Mouse (Mus musculus): Measurements from ENCODE around the gene Ugt1a8. TPM values are rescaled to one million over a fixed set of nuclear protein-coding genes. Genes with fewer than 3 reads are reported as not detected.

Gene Ugt1a8
- total RNA-seq, 2 experiments from 2014 or later, result not detected

- intact Hi-C loops (cut with DNase I), result no loop called here
- DNase-seq, result no peak
These were observed 168.6 kb downstream of the Ugt1a8 start for GRCm38 (mm10) chr1:88255989-88256754.

GRCm38 (mm10) chr1:88256886-88257663 lies 169.5 kb downstream of the Ugt1a8 start:
- intact Hi-C loops (cut with DNase I), result no loop called here

GRCm38 (mm10) chr1:88257681-88258080 lies 170.1 kb downstream of the Ugt1a8 start:
- DNase-seq, result no peak
- intact Hi-C loops (cut with DNase I), result no loop called here

More at GRCm38 (mm10) chr1:88256886-88257663, 169.5 kb downstream of the Ugt1a8 start:
- no peak for DNase-seq

DNA sequence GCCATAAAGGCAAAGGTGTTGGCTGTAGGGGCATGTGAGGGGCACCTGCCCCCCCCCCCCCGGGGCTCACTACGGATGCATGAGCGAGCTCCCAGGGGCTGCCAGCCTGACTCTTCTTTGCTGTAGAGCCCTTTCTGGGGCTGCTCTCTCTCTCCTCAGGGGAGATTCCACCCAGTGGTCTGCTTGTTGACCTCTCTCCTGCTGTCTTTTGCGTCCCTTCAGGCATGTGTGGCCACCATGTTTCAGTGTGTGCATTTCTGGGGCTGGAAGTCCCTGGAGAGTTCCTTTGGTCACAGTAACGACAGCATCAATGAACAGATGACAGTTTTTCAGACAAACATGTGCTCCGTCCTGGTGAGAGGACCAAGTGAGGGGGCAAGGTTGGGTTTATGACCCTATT lies 170.7 kb downstream of the Ugt1a8 start:
- no peak for DNase-seq
- intact Hi-C loops (cut with DNase I), result no loop called here

DNA sequence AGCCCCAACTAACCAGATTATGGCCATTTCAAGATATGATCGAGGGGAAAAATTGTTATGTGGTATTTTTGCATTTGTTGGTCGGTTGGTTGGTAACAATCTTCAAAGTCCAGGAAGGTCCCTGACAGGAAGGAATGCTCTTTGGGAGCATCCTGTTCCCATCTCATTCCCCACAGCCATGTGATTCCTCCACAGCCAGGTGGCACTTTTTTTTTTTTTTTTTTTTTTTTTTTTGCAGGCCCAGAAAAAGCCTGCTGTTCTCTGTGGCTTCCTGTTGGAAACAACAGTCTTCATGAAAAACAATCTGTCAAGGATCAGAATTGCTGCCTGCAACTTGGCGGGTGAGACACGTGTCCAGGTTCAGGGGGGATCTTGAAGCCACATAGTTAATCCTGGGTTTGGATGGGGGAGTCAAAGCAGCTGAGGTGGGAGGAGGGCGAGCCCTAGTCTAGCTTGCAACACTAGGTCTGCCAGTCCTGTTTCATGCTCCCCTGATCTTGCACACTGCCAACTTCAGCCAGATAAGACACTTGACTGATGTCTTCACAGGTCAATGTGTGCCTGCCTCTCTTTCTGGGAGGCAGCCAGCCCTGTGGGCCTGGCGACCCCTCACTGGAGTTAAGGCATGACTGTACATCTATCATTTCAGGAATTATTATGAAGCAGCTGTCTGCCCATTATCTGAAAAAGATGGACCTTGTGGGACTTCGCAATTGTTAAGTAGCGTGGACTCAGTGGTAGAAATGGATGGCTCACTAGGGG lies 171.4 kb downstream of the Ugt1a8 start:
- DNase-seq, result peak; percentile 59 to 70
- intact Hi-C loops (cut with DNase I), result no loop called here

DNA sequence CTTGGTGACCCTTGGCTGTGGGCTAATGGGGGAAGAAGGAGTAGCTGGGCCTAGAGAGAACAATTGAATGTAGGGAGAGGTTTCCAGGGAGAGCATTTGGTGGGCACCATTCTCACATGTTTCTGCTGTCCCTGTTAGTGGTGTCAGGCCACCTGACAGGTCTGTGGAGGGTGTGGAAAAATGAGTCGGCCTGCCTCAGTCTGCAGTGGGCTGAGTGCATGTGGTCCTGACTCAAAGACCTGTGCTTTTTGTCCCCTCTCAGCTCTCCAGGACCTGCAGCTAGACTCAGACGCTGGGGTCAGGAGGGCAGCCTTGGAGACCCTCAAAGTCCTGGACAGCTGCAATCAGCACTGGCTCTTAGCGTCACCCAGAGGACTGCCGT lies 172.0 kb downstream of the Ugt1a8 start:
- intact Hi-C loops (cut with DNase I), result no loop called here
- DNase-seq, result no peak

GRCm38 (mm10) chr1:88260114-88260513 lies 172.5 kb downstream of the Ugt1a8 start:
- intact Hi-C loops (cut with DNase I), result no loop called here
- DNase-seq, result peak; percentile 52 to 55

DNA sequence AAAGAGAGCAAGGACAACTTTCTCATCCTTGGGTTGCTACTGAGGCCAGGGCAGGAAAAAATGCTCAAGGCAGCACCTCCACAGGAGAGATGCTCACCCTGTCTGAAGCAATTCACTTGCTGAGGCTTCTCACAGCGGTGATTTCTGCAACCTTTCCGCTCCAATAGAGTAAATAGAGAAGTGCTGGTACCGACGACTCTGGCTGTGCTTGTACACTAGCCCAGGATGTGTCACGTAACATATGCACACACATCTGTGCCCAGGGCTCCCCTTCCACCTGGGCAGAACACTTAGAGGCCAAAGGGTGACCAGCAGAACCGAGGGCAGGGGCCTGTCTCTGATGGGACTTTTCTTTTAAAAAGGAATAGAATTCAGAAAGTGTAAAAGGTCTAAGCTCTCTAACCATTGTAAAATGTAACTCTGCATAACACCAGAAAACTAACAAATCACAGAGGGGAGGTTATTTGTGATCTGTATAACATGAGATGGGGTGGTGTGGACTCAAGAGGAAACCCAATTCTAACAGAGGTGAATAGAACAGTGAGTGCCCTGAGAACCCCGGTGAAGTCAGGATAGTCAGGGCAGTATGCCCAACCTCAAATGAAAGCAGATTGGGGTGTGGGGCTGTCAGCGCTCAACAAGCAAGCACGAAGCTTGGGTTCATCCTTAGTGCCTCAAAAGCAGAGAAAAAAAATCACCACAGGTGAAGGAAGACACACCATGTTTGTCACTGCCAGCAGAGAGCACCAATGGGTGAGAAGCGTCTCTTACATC lies 173.2 kb downstream of the Ugt1a8 start:
- intact Hi-C loops (cut with DNase I), result no loop called here
- DNase-seq, result no peak

- no peak for DNase-seq
- intact Hi-C loops (cut with DNase I), result no loop called here
These were observed 174.1 kb downstream of the Ugt1a8 start for GRCm38 (mm10) chr1:88261706-88262105.

GRCm38 (mm10) chr1:88262255-88262654 lies 174.6 kb downstream of the Ugt1a8 start:
- intact Hi-C loops (cut with DNase I), result no loop called here
- peak; percentile 61 to 63 for DNase-seq

- no peak for DNase-seq
- intact Hi-C loops (cut with DNase I), result no loop called here
These were observed 175.3 kb downstream of the Ugt1a8 start for GRCm38 (mm10) chr1:88262961-88263360.

DNA sequence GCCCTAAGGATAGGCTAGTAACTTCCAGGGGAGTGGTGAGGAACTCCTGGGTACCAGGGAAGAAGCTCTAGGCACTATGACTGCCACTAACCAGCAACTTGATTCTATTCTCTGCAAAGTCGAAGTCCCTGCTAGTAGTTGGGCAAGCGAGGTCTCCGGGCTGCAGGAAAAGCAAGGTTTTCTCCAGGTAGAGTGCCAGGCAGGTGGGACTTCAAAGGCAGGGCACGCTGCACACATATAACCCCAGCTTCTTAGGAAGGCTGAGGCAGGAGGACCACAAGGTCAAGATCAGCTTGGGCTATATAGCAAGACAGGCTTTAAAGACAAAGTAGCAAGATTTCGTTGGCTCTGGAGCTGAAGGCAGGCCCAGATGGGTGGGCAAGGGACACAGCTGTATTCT lies 176.2 kb downstream of the Ugt1a8 start:
- intact Hi-C loops (cut with DNase I), result no loop called here
- DNase-seq, result no peak

DNA sequence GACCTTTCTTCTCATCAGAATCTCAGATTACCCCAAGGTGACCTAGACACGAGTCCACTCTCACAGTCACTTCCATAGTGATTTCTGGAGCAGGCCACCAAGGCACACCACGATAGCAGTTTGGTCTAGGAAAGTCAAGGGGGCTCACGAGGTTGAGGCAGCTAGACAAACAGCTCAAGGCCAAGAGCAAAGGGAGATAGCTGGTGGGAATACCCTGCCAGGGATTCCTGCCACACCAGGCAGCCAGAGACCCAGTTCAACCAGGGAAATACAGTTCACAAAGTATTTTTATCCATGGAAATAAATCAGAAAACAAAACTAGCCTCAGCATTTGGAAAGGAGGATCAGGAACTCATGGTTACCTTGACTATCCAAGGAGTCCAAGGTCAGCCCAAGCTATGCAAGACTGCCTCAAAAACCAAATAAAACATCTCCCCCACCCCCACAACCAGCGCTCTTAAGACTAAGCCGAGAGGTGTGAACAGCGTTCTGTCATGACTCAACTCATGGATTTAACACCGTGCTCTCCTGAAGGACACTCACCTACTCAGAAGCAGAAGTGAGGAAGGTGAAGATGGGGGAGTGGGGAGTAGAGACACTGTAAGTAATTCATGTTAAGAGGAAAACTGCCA lies 176.7 kb downstream of the Ugt1a8 start:
- intact Hi-C loops (cut with DNase I), result no loop called here

DNA sequence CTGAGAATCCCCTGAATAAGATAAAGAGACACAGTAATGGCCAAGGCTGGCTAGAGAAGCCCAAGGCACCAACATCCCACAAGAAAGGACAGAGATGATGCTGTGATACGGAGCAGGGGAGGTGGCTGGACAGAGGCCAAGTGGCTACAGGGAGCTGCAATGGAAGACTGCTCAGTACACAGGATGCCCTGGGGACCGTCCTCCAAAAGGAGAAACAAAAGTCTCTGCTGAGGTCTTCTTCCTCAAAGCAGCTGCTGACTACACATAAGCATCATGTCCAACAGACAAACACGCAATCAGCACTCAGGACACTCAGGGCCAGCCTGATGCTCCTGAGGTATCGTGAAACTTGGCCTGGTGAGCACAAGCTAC lies 177.2 kb downstream of the Ugt1a8 start:
- intact Hi-C loops (cut with DNase I), result no loop called here
- DNase-seq, result no peak

More for the DNA sequence above, 176.7 kb downstream of the Ugt1a8 start:
- no peak for DNase-seq

GRCm38 (mm10) chr1:88266123-88266522 lies 178.5 kb downstream of the Ugt1a8 start:
- intact Hi-C loops (cut with DNase I), result no loop called here
- no peak for DNase-seq

DNA sequence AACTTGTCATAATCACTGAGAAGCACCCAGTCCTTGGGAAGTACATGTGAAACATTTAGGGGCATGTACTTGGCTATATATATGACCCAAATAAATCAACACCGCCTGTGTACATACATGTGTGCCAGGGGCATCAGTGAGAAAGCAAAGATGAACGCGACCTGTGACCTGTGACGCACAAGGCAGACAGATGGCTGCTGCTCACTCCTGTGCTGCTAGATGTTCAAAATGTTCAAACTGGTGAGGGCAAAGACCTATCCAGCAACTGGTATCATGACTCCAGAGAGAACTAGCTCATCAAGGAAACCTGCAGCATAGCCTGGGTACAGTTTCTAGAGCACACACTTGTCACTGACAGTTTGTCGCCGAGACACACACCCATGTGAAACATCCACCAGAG lies 179.9 kb downstream of the Ugt1a8 start:
- intact Hi-C loops (cut with DNase I), result no loop called here
- no peak for DNase-seq

DNA sequence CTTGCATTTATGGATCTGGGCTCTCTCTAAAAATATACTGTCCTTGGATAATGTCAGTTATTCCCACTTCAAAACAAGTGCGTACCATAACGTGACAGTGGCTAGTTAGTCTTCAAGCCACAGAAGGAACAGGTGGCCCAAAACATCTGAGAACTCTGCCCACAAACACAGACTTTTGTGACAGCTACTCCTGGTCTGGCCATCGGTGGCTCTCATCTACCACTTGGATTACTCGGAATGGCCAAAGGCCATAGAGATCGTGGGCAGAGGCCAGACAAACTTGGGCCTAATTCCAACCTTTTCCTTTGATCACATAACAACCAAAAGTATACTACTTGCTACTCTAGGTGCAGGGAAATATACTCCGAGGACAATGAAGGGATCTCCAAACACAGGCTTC lies 180.5 kb downstream of the Ugt1a8 start:
- intact Hi-C loops (cut with DNase I), result no loop called here
- no peak for DNase-seq

All from heart, postnatal 10 days (tissue).